Mouse (Mus musculus) c-Kit-positive CD71-positive TER-119-positive erythroid progenitor cells, embryonic 14.5 days (primary cell): ENCODE measurements around the gene Atg7.

Experiments
- DNase-seq: peaks from one replicate; pipeline ENCODE4 v3.0.0-alpha.2; 2013; ENCODE audit warnings: low spot score

The Atg7 gene

DNA sequence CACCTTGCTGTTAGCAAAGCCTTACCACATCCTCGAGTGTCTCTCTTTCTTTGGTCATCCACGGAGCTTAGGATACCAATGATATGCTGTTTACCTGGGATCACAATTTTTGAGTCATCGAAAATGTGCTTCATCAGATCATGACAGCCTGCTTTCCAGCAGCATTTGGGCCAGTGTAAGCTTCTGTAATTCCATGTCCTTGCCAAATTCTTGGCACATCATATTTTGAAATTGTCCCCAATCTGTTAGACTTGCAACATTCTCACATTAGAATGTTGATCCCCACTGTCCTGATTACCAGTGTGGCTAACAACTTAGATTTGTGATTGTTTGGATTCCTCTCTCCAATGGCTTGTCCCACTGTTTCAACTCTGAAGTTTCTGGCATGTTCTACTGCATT lies 144.7 kb downstream of the Atg7 start:
- DNase-seq = no peak

DNA sequence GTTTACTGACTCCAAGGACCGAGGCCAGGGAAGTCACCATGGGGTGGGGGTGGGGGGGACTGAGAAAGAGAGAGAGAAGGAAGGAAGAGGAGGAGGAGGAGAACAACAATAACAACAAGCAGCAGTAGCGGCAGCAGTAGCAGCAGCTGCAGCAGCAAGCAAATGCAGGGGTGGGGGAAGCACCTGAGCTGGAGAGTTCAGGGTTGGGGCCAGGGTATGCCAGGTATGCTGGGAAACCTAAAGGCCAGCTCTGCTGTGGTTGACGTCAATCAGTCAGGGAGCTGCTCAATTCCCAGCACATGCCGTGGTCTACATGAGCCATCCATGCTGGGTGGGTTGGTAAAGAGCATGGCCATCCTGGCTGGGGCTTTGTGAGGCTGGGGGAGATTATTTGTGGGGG lies 145.8 kb downstream of the Atg7 start:
- no peak for DNase-seq

DNA sequence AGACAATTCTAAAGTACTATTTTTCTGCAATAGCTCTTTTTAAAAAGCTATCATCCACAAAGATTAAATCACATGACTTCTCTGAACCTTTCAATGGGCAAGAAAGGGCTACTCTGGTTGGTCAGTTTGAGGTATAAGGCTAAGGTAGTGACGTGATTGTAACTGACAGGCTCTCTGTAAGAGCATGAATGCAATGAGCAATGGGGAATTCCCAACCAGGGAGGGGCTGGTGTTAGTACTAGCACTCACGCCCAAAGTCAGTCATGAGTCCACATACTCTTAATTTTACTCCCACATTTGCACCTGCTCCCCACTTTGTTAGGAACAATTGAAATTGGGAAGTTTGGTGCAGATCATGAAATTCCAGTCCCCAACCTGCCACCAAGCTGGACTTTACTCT lies 147.2 kb downstream of the Atg7 start:
- no peak for DNase-seq

DNA sequence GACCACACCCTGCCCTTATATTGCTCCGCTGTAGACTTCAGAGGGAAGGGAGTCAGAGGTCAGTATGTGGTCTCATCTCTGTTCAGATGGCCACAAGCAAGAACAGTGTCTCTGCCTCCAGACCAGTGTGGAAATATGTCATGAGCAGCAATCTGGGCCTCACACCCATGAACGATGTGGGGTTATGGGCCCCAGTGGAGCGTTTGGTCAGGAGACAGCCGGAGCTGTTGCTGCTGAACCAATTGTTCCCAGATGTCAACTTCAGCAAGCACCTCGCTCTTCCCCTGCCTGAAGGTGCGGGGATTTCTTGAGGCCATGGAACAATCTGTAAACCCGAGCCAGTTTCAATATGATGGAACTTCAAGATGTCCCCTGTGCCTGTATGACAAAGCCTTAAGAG lies 148.0 kb downstream of the Atg7 start:
- no peak for DNase-seq

DNA sequence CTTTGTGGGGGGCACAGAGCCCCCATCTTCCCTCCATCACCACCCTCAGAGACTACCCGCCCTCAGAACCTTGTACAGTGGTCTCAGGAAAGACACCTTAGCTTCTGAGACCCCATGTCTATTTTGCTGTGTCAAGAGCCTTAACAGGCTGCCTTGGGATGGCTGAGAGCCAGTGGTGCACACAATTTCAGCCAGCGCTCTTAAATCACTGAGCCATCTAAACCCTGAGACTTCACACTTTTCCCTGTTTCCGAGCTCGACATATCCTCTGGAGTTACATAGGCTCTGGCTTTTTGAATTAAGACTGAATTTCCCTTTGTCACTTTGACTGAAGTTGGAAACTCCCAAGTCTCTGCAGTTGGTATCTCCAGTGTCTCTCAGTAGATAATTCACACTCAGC lies 148.9 kb downstream of the Atg7 start:
- no peak for DNase-seq

DNA sequence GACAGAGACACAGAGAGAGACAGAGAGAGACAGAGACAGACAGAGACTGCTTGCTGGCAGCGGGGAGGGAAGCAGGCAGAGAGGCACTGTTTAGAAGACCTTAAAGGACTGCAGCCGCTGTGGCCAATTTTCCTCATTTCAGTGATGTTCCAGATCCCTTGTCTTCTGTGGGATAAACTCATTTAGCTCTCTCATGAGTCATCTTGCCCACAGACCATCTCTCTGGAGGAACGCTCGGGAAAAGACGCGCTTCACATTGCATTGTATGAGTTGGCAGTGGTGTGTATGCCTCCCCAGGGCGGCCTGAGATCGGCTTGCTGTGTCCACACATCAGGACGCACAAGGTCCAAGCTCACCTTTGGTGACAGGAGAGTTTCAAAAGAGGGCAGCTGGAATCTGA lies 151.8 kb downstream of the Atg7 start:
- DNase-seq = no peak

DNA sequence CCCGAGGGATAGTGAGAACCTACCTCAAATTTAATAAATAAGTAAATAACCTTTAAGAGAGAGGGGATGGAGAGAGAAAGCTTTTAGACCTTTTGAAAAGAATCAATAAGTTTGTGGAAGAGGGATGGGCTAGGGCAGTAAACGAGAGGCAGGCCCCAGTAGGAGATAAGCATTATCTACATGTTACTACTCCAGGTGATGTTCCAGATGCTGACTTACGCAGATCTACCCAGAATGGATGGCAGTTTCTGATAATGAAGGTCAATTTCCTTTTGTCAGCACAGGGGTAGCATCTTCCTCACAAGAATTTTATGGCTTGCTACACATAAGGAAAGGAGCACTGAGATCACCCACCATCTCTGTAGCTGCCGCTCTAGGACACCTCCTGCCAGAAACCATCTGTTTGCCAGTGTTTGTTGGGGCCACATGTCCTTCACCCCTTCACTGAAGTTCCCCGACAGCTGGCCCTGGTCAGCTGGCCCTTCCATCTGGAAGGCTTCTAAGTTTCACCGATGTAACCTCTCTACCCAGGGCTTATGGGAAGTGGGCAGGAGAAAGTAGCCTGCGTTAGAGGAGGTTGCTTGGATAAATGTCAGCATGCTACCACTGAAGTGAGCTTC lies 152.9 kb downstream of the Atg7 start:
- no peak for DNase-seq

DNA sequence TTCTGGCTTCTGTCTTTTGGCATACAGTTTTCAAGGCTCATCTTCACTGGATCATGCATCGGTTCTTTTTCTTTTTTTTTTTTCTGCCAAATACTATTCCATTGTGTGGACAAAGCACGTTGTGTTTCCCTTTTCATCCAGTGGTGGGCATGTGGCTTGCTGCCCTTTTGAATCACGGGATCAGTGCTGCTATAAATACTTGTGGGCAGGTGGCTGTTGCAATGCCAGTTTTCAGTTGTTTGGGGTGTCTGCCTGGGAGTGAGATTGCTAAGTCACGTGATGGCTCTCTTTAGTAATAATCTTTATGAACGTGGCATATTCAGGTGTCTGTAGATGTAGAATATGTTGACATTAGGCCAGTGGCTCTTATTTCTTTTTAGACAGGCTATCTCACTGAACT lies 155.0 kb downstream of the Atg7 start:
- DNase-seq = no peak

DNA sequence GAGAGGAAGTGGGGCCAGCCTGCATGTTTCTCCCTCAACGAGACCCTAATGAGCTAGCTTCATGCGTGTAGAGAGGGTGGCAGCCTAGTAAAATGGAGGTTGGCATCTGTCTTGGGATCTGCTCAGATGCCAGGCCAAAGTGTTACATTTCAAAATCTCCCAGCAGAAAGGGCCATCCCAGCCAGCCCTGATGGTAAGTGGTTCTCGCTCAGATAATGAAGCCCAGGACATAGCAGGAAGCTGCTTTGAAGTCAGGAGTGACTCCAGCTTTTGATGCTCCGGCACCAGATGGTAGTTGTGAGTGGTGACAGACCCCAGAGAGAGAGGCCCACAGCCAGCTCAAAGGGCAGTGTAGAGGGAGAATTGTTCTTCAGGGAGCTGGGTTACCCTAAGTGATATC lies 155.8 kb downstream of the Atg7 start:
- DNase-seq = no peak

DNA sequence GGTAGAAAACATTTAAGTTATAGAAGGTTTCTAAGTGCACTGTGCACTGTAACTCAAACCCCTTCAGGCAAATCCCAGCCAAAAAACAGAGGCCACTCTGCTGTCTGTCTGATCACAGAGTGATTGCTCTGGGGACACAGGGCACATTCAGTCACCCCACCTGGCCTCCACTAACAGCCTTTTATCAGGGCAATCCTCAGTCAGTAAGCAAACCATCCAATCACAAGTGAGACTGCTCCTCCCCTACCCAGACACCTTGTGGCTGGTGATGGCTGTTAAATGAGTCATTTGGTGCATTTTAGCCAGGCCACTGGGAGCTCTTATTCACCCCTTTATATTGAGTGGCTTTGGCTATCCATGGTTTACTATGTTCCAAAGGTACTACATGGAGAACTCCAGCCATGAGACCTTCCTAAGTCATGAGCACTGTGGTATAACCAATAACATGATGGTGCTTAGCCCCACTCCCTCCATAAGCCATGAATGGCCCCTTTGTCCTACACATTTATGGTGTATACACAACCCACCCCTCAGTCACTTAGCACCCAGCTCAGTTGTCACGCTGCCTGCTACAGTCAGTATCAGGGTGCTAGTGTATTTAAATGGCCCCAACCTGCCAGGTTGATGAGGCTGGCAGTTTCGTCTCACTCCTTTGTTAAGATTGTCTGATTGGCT lies 157.5 kb downstream of the Atg7 start:
- no peak for DNase-seq

DNA sequence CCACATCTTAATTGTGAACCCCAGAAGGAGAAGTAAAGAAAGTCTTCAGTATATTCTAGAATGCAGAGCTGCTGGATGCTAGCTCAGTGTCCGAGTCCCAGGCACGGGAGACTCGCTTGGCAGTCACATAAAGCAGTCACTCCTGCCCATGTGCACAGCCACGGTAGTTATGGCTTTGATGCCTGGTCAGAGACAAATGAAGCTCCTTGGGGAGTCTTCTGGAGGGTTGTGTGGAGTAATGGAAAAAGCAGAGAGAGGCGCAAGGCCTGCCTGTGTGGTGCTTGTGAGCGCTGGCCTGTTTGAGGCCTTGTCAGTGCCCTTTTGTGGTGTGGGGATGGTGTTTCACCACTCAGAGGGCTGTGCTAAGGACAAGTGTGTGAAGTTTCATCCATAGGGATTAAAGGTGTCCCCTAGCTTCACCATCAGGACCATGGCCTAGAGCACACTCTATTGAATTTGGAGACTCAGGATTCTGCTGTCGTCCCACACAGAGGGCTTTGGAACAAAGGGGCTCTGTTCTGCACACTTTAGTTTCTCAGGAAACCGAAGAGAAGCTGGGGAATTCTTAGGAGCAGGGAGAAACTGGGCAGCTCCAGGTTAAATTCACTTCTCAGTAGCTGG lies 161.1 kb downstream of the Atg7 start:
- DNase-seq = no peak

DNA sequence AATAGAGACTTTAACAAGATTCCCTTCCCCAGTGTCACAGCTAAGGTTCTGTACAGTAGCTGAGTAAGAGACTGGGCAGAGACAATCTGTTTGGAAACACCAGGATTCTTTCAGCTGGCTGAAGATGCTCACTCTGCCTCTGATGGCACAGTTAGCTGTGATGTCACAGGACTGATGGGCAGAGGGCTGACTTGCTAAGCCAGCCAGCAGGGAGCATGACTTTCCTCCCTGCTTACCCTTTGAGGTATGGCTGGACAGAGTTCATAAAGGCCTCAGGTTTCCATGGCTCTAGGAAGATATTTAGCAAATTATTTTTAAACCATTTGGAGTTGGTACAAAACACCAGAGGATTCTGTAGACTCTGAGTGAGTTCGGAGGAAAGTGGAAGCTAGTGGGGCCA lies 162.0 kb downstream of the Atg7 start:
- no peak for DNase-seq

DNA sequence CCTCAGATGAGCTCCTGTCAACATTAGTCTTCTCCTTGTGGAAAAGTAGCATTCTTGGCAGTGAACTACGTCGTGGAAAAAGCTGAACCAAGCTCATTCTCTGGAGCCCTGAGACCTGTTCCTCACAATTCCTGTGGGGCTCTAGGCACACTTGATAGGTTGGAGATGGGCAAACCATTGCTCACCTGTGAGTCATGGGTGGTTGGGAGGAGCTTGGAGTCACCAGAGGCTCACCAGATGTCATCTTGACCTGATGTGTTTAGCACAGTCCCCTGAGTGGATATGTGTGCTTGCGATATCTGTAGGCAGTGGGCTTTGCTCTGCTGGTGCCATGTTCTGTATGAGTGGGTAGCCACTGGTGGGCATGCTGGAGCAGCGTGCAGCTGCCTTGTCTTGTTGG lies 163.0 kb downstream of the Atg7 start:
- DNase-seq = no peak

DNA sequence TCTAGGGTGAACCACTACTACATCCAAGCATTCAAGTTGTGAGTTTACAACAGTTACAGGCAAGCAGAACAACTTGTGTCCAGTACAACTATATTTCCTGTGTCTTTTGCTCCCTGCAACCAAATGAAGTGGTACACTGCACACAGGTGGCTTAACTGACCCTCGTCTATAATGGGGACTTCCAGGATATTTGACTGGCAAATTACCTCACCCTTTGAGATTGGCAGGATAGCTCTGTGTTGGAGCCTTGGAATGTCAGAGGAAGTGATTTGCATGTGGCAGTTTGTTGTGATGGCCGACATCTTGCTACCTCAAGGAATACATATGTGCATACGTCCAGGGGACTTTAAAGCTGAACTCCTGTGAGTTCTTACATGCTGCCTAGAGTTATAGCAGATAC lies 164.6 kb downstream of the Atg7 start:
- no peak for DNase-seq

DNA sequence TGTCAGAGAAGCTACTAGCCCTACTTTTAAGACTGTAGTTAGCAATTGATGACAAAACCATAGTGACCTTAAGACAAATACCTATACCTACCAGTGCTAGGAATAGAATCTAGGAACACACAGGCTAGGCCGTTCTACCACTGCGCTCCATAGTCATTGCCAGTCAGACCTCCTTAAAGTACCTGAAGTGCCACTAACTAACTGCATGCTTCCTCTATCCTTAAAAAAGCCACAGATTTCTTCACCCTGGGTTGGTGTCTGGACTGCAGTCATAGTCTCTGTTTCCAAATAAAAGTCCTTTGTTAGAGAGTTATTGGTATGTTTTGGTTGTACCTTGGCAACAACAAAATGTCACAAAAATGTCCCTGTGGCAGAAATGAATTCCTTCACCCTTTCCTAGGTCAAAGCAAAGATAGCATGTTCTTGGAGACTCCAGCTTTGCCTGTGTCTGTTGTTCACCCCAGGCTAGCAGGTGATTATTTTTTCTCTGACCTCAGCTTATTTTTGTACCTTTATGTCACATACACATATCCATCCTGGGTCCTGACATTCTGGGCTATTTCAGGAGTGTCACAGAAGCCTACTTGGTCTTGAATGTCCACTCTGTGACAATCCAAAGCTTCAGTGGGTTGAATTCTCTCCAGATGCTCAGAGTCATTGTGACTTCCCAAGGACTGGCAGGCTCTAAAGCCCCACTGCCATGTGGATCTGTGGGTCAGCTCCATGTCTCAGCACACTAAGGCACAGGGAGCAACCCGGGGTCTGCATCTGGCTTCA lies 165.9 kb downstream of the Atg7 start:
- no peak for DNase-seq

DNA sequence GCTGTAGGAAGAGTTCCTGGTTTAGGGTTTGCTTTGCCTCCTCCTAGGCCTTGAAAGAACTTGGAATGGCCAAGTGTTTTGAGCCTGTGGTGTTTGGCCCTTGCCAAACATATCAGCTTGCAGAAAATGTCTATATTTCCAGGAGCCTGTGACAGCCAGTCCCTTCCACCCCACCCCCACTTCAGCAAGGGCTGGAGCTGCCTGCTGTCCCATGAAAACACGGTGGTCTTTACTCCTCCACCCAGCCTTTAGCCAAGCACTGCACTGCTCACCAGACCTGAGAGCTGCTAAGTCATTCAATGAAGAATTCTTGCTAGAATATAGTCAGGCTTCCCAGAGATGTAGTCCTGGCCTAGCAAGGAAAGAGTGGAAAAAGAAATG lies 166.5 kb downstream of the Atg7 start:
- DNase-seq = no peak

DNA sequence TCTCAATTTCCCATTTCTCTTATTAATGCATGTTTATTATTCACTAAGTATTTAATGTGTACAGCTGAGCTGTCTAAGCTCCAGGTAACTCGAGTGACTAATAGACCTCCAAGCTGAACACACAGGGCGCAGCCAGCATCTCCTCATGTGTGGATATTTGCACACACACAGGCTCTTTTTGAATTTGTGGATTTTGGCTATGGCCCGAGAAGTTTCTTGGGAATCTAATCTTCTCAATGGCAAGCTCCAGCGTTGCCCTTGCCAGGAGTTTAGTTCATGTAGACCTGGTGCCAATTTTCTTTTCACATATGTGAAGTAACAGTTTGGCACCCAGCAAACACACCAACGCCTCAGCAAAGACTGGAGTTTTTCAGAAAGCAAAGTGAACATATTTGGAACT lies 169.4 kb downstream of the Atg7 start:
- DNase-seq = no peak

DNA sequence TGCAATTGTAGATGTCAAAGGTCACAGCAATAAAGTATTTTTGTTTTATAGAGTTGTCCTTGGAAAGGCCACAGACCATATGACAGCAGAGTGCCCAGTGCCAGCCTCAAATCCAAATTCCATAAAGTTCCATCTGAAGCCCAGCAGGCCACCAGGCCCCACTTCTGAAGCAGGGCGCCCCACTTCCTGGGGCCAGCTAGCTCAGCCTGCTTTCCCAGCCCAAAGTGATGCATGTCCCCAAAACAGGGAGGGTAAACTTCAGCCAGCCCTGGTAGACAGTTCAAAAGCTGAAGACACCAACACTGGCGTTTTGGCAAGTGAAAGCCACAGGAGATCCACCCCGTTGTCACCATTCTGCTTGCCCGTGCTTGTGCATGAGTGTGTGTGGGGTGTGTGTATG lies 169.9 kb downstream of the Atg7 start:
- no peak for DNase-seq

DNA sequence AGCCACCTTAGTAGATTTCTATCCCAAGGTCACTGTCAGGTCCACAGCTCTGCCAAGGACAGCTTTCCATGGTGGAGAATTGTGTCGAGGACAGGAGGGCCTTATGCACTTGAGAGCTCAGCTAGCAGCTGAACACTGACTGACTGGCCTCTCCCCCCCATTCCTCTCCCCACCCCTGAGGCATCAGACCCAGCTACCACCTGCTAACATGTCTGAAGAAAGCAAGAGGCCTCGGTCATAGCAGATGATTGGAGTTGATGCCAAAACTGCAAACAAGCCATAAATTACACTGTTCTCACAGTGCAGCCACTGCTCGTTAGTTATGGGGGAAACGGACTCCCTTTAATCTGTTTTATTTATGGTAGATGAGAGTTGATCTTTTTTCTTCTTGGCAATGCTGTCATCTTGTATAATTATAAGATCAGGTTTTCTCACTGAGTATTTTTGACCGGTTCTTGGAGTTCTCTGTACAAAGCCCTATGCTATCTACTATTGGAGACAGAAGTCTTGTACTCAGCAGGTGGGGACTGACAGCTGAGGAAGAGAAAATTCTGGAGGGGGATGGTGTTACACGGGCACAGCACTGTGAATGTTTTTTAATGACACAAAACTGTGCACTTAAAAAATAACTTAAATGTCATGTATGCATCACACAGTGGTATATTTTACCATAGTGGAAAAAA lies 171.4 kb downstream of the Atg7 start:
- DNase-seq = no peak

DNA sequence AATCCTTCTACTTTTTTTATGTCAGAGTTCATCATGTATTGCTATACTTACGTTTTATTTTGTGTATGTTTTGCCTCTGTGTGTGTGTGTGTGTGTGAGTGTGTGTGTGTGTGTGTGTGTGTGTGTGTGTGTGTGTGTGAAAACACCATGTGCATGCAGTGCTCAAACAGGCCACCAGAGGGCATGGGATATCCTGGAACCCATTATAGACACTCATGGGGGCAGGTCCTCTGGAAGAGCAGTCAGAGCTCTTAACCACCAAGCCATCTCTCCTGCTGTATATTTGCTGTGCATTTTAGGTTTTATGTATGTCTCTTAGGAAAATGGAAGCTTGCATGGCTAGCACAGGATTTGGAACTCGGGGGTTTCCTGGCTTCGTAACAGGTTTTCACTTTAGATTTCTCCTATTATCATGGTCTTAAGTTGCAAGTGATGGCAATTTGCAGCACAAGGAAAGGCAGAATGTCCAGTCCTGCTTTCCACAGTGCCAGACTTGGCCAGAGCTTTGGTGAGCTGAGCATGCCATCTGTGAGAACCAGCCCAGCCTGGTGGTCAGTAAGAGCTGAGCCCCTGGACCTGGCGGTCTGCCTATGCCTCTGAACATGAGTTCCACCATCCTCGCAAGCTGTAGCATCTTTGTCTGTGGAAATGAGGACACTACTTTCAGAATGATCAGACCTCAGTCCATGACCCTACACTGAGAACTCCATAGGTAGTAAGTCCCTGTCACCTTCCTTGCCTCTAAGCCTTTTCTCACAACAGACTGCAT lies 172.2 kb downstream of the Atg7 start:
- peak; percentile 29 for DNase-seq

DNA sequence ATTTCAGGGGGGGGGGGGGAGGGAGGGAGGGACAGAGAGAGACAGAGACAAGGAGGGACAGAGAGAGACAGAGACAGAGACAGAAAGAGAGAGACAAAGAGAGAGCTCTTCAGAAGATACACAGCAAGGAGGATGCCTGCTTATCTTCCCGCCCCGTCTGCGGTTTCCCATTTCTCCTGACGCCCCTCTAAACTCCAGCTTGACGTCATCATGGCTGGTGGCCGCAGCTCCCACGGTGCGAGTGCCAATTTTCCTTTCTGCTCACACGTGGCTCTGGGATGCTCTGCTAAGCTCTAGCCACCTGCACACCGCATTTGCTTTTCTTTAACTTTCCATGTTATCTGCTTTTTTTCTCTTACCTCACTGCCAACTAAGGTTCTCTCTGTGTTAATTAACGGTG lies 175.1 kb downstream of the Atg7 start:
- no peak for DNase-seq

DNA sequence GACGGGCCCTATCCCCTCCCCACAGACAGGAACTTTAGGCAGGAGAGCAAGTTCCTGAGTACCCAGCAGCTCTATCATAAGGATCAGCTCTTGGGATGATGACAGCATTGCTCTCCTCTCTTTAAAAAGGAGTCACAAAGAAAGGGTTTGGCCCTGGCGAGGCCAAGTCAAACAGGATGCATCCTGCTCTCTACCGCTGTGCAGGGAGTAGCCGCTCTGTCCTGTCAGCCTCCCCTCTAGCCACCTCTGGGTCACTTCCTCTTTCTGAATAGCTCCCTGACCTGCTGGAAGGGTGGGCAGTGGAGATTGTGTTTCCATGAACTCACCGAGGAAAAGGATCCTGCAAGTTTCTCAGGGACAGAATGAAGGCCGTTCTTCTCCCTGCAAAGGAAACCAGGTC lies 175.6 kb downstream of the Atg7 start:
- DNase-seq = no peak
